Mouse (Mus musculus) left cerebral cortex, postnatal 10 days (tissue): ENCODE results near the gene Gm44965. TPM values are rescaled to one million over a fixed set of nuclear protein-coding genes. Genes with fewer than 3 reads are reported as not detected.

Experiments
- DNase-seq, 2 experiments: peaks; one replicate each; pipeline ENCODE4 v3.0.0; 2021 to 2022; ENCODE audit warnings: low spot score in 2 of 2, mixed read lengths in 1 of 2; ENCODE audit errors: extremely low spot score in 1 of 2
- intact Hi-C: fragments of 180-260 bp; cut with DNase I; formaldehyde crosslinking; loops from one replicate; pipeline ENCODE4 v1.15.1; 2025
- total RNA-seq, 2 experiments: library from RNA; stranded (reverse); gene quantifications; 2 replicates each; pipeline ENCODE4 v1.2.3; 2021

Gene Gm44965
- total RNA-seq, 2 experiments from 2014 or later: not detected

GRCm38 (mm10) chr6:48573280-48573679, 20.5 kb upstream of the Gm44965 start:
- DNase-seq: peak in 1 of 2 experiments; percentile 53
- intact Hi-C loops: no loop called here

- DNase-seq: no peak
- intact Hi-C loops: no loop called here
These were observed 19.8 kb upstream of the Gm44965 start for GRCm38 (mm10) chr6:48573981-48574380.

GRCm38 (mm10) chr6:48578736-48579135, 15.0 kb upstream of the Gm44965 start:
- DNase-seq: no peak
- intact Hi-C loops: no loop called here

- intact Hi-C loops: no loop called here
- DNase-seq: no peak
These were observed 14.5 kb upstream of the Gm44965 start for GRCm38 (mm10) chr6:48579215-48579648.

- intact Hi-C loops: no loop called here
- DNase-seq: no peak
These were observed 12.5 kb upstream of the Gm44965 start for GRCm38 (mm10) chr6:48581257-48581656.

GRCm38 (mm10) chr6:48582037-48582436, 11.7 kb upstream of the Gm44965 start:
- peak in 1 of 2 experiments; percentile 48 for DNase-seq

GRCm38 (mm10) chr6:48589194-48589750, 4.5 kb upstream of the Gm44965 start, which contains the start of gene Gm45021:
Gene Gm45021 (plus strand): TSS chr6:48589610.
- intact Hi-C loops: no loop called here
- no peak for DNase-seq

More at GRCm38 (mm10) chr6:48582037-48582436, 11.7 kb upstream of the Gm44965 start:
- intact Hi-C loops: no loop called here

- intact Hi-C loops: loop anchor here (5.0 kb wide), 1 partner anchor 41 kb away; no protein-coding TSS in a partner anchor
- no peak for DNase-seq
These were observed 2.4 kb upstream of the Gm44965 start for GRCm38 (mm10) chr6:48591221-48591845.

- no peak for DNase-seq
- intact Hi-C loops: loop anchor here (5.0 kb wide), 1 partner anchor 40 kb away; no protein-coding TSS in a partner anchor
These were observed 1.9 kb upstream of the Gm44965 start for GRCm38 (mm10) chr6:48591871-48592270.

GRCm38 (mm10) chr6:48594043-48594738, 450 bp downstream of the Gm44965 start:
- DNase-seq: peak; percentile 42 to 68
- intact Hi-C loops: loop anchor here (5.0 kb wide), 1 partner anchor 38 kb away; no protein-coding TSS in a partner anchor

- peak in 1 of 2 experiments; percentile 45 for DNase-seq
- intact Hi-C loops: no loop called here
These were observed 1.5 kb downstream of the Gm44965 start for GRCm38 (mm10) chr6:48595278-48595677.

GRCm38 (mm10) chr6:48596545-48597232, 2.9 kb downstream of the Gm44965 start:
- DNase-seq: peak in 1 of 2 experiments; percentile 35
- intact Hi-C loops: no loop called here

GRCm38 (mm10) chr6:48597233-48597625, 3.5 kb downstream of the Gm44965 start:
- no peak for DNase-seq
- intact Hi-C loops: no loop called here

GRCm38 (mm10) chr6:48600594-48600993, 6.9 kb downstream of the Gm44965 start:
- intact Hi-C loops: no loop called here
- no peak for DNase-seq

- intact Hi-C loops: no loop called here
- DNase-seq: peak; percentile 94 to 98
These were observed 7.7 kb downstream of the Gm44965 start, which contains the start of gene Zfp775 for GRCm38 (mm10) chr6:48601271-48602079. Gene Zfp775 (plus strand): TSS chr6:48602063.

GRCm38 (mm10) chr6:48602080-48602741, 8.5 kb downstream of the Gm44965 start:
- intact Hi-C loops: no loop called here
- peak; percentile 27 to 62 for DNase-seq

- intact Hi-C loops: no loop called here
- DNase-seq: no peak
These were observed 14.4 kb downstream of the Gm44965 start for GRCm38 (mm10) chr6:48608124-48608523.

- DNase-seq: no peak
- intact Hi-C loops: no loop called here
These were observed 15.8 kb downstream of the Gm44965 start for GRCm38 (mm10) chr6:48609512-48609911.
